Mouse (Mus musculus) midbrain, embryonic 14.5 days (tissue): ENCODE data around the gene Megf11. TPM values are rescaled to one million over a fixed set of nuclear protein-coding genes. Genes with fewer than 3 reads are reported as not detected.
A peak's percentile ranks its signal among the peaks of the same experiment; 100 is the strongest.

Experiments used
- ATAC-seq: fragments of 200-750 bp; cut with Nextera tagmentation; 2 replicates; pipeline ENCODE4 v1.8.0; 2017; ENCODE audit warnings: moderate number of reproducible peaks, moderate library complexity; ENCODE audit not compliant: low FRiP score, low TSS enrichment
- DNase-seq: peaks from one replicate; pipeline ENCODE4 v3.0.0-alpha.2; 2015
- H3K27ac ChIP-seq: fragments of 300-500 bp; sonication (generic); replicated peaks from 2 replicates; pipeline ENCODE4 v1.5.1; 2014; ENCODE audit warnings: mild to moderate bottlenecking, low read depth, low read length, moderate library complexity
- H3K27me3 ChIP-seq: fragments of 300-500 bp; sonication (generic); 2 replicates; pipeline ENCODE4 v1.6.1; 2014; ENCODE audit warnings: low read length, control low read depth, mixed read lengths; ENCODE audit not compliant: control insufficient read depth, insufficient read depth
- H3K36me3 ChIP-seq: fragments of 300-500 bp; sonication (generic); 2 replicates; pipeline ENCODE4 v1.6.1; 2014; ENCODE audit warnings: low read length, control low read depth; ENCODE audit not compliant: control insufficient read depth, insufficient read depth
- H3K4me1 ChIP-seq: fragments of 300-500 bp; sonication (generic); 2 replicates; pipeline ENCODE4 v1.6.1; 2014; ENCODE audit warnings: mild to moderate bottlenecking, antibody characterized with exemption, low read length, control low read depth; ENCODE audit not compliant: control insufficient read depth, insufficient read depth
- H3K4me2 ChIP-seq: fragments of 300-500 bp; sonication (generic); 2 replicates; pipeline ENCODE4 v1.6.1; 2014; ENCODE audit warnings: mild to moderate bottlenecking, low read length, moderate library complexity
- H3K4me3 ChIP-seq: fragments of 300-500 bp; sonication (generic); replicated peaks from 2 replicates; pipeline ENCODE4 v1.5.1; 2014; ENCODE audit warnings: low read depth, low read length
- H3K9ac ChIP-seq: fragments of 300-500 bp; sonication (generic); replicated peaks from 2 replicates; pipeline ENCODE4 v1.6.1; 2014; ENCODE audit warnings: mild to moderate bottlenecking, low read length, moderate library complexity
- H3K9me3 ChIP-seq: fragments of 300-500 bp; sonication (generic); 2 replicates; pipeline ENCODE4 v1.6.1; 2016; ENCODE audit warnings: low read length, control low read depth, mixed read lengths; ENCODE audit not compliant: control insufficient read depth
- WGBS: fragments of 180-500 bp; shearing (Covaris S2); extraction: QIAGEN DNeasy Blood & Tissue Kit; methylation state at CpG from one replicate; pipeline ENCODE4 v1.1.7; 2014; 5-methylcytosine and 5-hydroxymethylcytosine counted together
- polyA plus RNA-seq: library from polyadenylated mRNA; unstranded; fragments of >200 nt; fragmentation: Nextera tagmentation; extraction: Ambion mirVana; gene quantifications from 2 replicates; pipeline ENCODE4 v1.2.1, GENCODE M21; 2014

Gene Megf11
- polyA plus RNA-seq, 1 experiment from 2014 or later, result 18.6 TPM

- WGBS, result 64% methylated on average over 8 of the region's 8 CpGs
- Histone ChIP-seq H3K27me3 (no peaks in the 10 kb centered on the region), H3K4me3 (no peak overlapping the region), H3K4me2 (no peak overlapping the region), H3K4me1 (peaks cover 22% of the 10 kb centered on the region), H3K9me3 (no peaks in the 10 kb centered on the region), H3K9ac (no peak overlapping the region), H3K27ac (no peak overlapping the region), H3K36me3 (no peaks in the 10 kb centered on the region)
- peak; percentile 54 for DNase-seq
- ATAC-seq, result no peak
Measured at GRCm38 (mm10) chr9:64624536-64624935, 239.1 kb downstream of the Megf11 start.

GRCm38 (mm10) chr9:64629802-64630201 lies 244.4 kb downstream of the Megf11 start:
- H3K4me3 ChIP-seq, result no peak overlapping the region
- ATAC-seq, result no peak

GRCm38 (mm10) chr9:64633169-64633568 lies 247.7 kb downstream of the Megf11 start:
- H3K9me3 ChIP-seq, result no peaks in the 10 kb centered on the region
- no peak overlapping the region for H3K4me2 ChIP-seq
- no peaks in the 10 kb centered on the region for H3K27me3 ChIP-seq
- H3K36me3 ChIP-seq, result no peaks in the 10 kb centered on the region
- H3K27ac ChIP-seq, result no peak overlapping the region
- WGBS, result 87% methylated on average over 3 of the region's 3 CpGs
- no peak for ATAC-seq
- DNase-seq, result no peak
- H3K4me3 ChIP-seq, result no peak overlapping the region
- H3K9ac ChIP-seq, result no peak overlapping the region
- peaks cover 10% of the 10 kb centered on the region; the same call in 1 of the 2 replicates for H3K4me1 ChIP-seq

More at GRCm38 (mm10) chr9:64629802-64630201, 244.4 kb downstream of the Megf11 start:
- no peaks in the 10 kb centered on the region for H3K27me3 ChIP-seq
- no peaks in the 10 kb centered on the region for H3K9me3 ChIP-seq
- no peaks in the 10 kb centered on the region for H3K4me1 ChIP-seq
- H3K4me2 ChIP-seq, result no peak overlapping the region
- H3K9ac ChIP-seq, result no peak overlapping the region
- no peak for DNase-seq
- H3K27ac ChIP-seq, result no peak overlapping the region
- 25% methylated on average over 1 of the region's 1 CpGs for WGBS
- H3K36me3 ChIP-seq, result no peaks in the 10 kb centered on the region

GRCm38 (mm10) chr9:64636111-64636510 lies 250.7 kb downstream of the Megf11 start:
- Histone ChIP-seq H3K9me3 (no peaks in the 10 kb centered on the region), H3K4me1 (peaks cover 11% of the 10 kb centered on the region; the same call in 1 of the 2 replicates), H3K27ac (no peak overlapping the region), H3K9ac (no peak overlapping the region), H3K4me3 (no peak overlapping the region), H3K4me2 (no peak overlapping the region), H3K36me3 (no peaks in the 10 kb centered on the region), H3K27me3 (no peaks in the 10 kb centered on the region)
- ATAC-seq (no peak), DNase-seq (no peak)
- 51% methylated on average over 6 of the region's 6 CpGs for WGBS

GRCm38 (mm10) chr9:64636961-64637360 lies 251.5 kb downstream of the Megf11 start:
- H3K27me3 ChIP-seq, result no peaks in the 10 kb centered on the region
- no peak overlapping the region for H3K4me3 ChIP-seq
- 85% methylated on average over 2 of the region's 2 CpGs for WGBS
- peaks cover 11% of the 10 kb centered on the region; the same call in 1 of the 2 replicates for H3K4me1 ChIP-seq
- H3K9ac ChIP-seq, result no peak overlapping the region
- H3K36me3 ChIP-seq, result no peaks in the 10 kb centered on the region
- no peak for ATAC-seq
- H3K9me3 ChIP-seq, result no peaks in the 10 kb centered on the region
- H3K27ac ChIP-seq, result no peak overlapping the region
- no peak for DNase-seq
- H3K4me2 ChIP-seq, result no peak overlapping the region

- Histone ChIP-seq H3K9ac (no peak overlapping the region), H3K9me3 (no peaks in the 10 kb centered on the region), H3K4me1 (peaks cover 11% of the 10 kb centered on the region; the same call in 1 of the 2 replicates), H3K36me3 (no peaks in the 10 kb centered on the region), H3K4me2 (peak overlapping the region; percentile 42), H3K27me3 (no peaks in the 10 kb centered on the region), H3K27ac (no peak overlapping the region), H3K4me3 (no peak overlapping the region)
- DNase-seq, result peak; percentile 61
- 2% methylated on average over 22 of the region's 22 CpGs for WGBS
- no peak for ATAC-seq
Measured at GRCm38 (mm10) chr9:64638250-64638649, 252.8 kb downstream of the Megf11 start.

- H3K9me3 ChIP-seq, result no peaks in the 10 kb centered on the region
- ATAC-seq (no peak; the same call in 1 of the 2 replicates), DNase-seq (peak; percentile 86)
- H3K36me3 ChIP-seq, result no peaks in the 10 kb centered on the region
- 12% methylated on average over 5 of the region's 5 CpGs for WGBS
- H3K4me2 ChIP-seq, result no peak overlapping the region
- no peak overlapping the region for H3K4me3 ChIP-seq
- H3K9ac ChIP-seq, result no peak overlapping the region
- no peak overlapping the region for H3K27ac ChIP-seq
- no peaks in the 10 kb centered on the region for H3K27me3 ChIP-seq
- H3K4me1 ChIP-seq, result peaks cover 11% of the 10 kb centered on the region; the same call in 1 of the 2 replicates
Measured at GRCm38 (mm10) chr9:64639664-64640063, 254.2 kb downstream of the Megf11 start.

- no peaks in the 10 kb centered on the region for H3K9me3 ChIP-seq
- no peak overlapping the region for H3K4me2 ChIP-seq
- no peak overlapping the region for H3K4me3 ChIP-seq
- ATAC-seq (no peak), DNase-seq (no peak)
- no peak overlapping the region for H3K9ac ChIP-seq
- H3K27ac ChIP-seq, result no peak overlapping the region
- H3K36me3 ChIP-seq, result no peaks in the 10 kb centered on the region
- 50% methylated on average over 7 of the region's 7 CpGs for WGBS
- no peaks in the 10 kb centered on the region for H3K27me3 ChIP-seq
- no peaks in the 10 kb centered on the region for H3K4me1 ChIP-seq
Measured at GRCm38 (mm10) chr9:64644129-64644528, 258.7 kb downstream of the Megf11 start.

GRCm38 (mm10) chr9:64645462-64645861 lies 260.0 kb downstream of the Megf11 start:
- ATAC-seq (no peak), DNase-seq (no peak)
- H3K9ac ChIP-seq, result no peak overlapping the region
- H3K27ac ChIP-seq, result no peak overlapping the region
- H3K9me3 ChIP-seq, result no peaks in the 10 kb centered on the region
- H3K4me3 ChIP-seq, result no peak overlapping the region
- H3K4me1 ChIP-seq, result no peaks in the 10 kb centered on the region
- no peaks in the 10 kb centered on the region for H3K27me3 ChIP-seq
- 91% methylated on average over 3 of the region's 3 CpGs for WGBS
- no peak overlapping the region for H3K4me2 ChIP-seq
- H3K36me3 ChIP-seq, result no peaks in the 10 kb centered on the region
